Mouse (Mus musculus) heart, postnatal 0 days (tissue): ENCODE measurements around the gene Gm5868.

Source experiments
- CTCF ChIP-seq: IDR thresholded peaks from 2 replicates; pipeline ENCODE4 v1.5.1; 2016; ENCODE audit warnings: antibody characterized with exemption, control low read depth, low read depth
- EP300 ChIP-seq: IDR thresholded peaks from 2 replicates; pipeline ENCODE4 v1.6.1; 2016; ENCODE audit warnings: antibody characterized with exemption, low read depth

- TF ChIP-seq CTCF, result no peak
- no peak for TF ChIP-seq EP300
Measured at GRCm38 (mm10) chr5:72560976-72561628, 26.2 kb downstream of the Gm5868 start.
